Mouse (Mus musculus) erythroblast, embryonic 14.5 days (primary cell): Measurements from ENCODE around the gene Ppib. TPM values are rescaled to one million over a fixed set of nuclear protein-coding genes. Genes with fewer than 3 reads are reported as not detected.

ENCODE experiments used
- H3K27me3 ChIP-seq: 2 replicates; pipeline ENCODE4 v1.6.1; 2012; ENCODE audit warnings: inconsistent platforms; ENCODE audit not compliant: control insufficient read depth
- H3K36me3 ChIP-seq: 2 replicates; pipeline ENCODE4 v1.6.1; 2012; ENCODE audit warnings: mild to moderate bottlenecking, inconsistent platforms; ENCODE audit not compliant: control insufficient read depth
- H3K4me1 ChIP-seq: 2 replicates; pipeline ENCODE4 v1.6.1; 2012; ENCODE audit warnings: inconsistent platforms; ENCODE audit not compliant: control insufficient read depth
- H3K4me3 ChIP-seq: replicated peaks from 2 replicates; pipeline ENCODE3; 2012; ENCODE audit warnings: moderate library complexity, mild to moderate bottlenecking, inconsistent platforms
- H3K9me3 ChIP-seq: 2 replicates; pipeline ENCODE4 v1.6.1; 2012; ENCODE audit warnings: low read length, inconsistent platforms, mixed read lengths; ENCODE audit not compliant: control insufficient read depth
- GATA1 ChIP-seq: IDR thresholded peaks from 2 replicates; pipeline ENCODE4 v1.6.1; 2012; ENCODE audit warnings: low read length, inconsistent platforms, mixed read lengths
- TAL1 ChIP-seq: IDR thresholded peaks from 3 replicates; pipeline ENCODE4 v1.6.1; 2012; ENCODE audit warnings: low read length, inconsistent platforms, mixed read lengths
- polyA plus RNA-seq: library from polyadenylated mRNA; stranded (reverse); fragments of >175 nt; gene quantifications from 2 replicates; pipeline ENCODE4 v1.2.3, GENCODE M21; 2012

The Ppib gene
- polyA plus RNA-seq, 1 experiment, result 10.8 TPM

- H3K4me3 ChIP-seq, result peak overlapping the region; percentile 81
- peaks cover 16% of the 10 kb centered on the region for H3K9me3 ChIP-seq
- H3K4me1 ChIP-seq, result peaks cover 78% of the 10 kb centered on the region
These were observed 8.0 kb downstream of the Ppib start for GRCm38 (mm10) chr9:66068056-66068455.

DNA sequence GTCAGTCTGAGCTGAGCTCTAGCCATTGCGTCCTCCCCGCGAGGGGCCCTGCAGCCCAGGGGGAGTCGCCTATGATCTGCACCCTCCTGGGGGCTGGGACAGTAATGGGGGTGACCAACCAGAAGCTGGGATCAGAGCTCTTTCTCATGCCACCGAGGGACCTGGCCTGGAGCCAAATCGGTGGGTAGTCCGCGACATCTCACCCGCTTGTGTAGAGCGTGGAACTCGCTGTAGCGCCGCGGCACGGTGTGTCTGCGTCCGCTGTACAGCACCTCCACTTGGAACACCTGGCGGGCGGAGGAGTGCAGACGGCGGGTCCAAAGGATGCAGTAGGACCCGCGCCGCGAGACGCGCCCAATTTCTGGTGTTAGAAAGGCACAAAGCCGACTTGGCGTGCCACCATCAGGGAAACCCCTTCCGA lies 9.0 kb downstream of the Ppib start:
- H3K4me1 ChIP-seq, result peaks cover 80% of the 10 kb centered on the region
- peak overlapping the region; percentile 81 for H3K4me3 ChIP-seq
- peaks cover 21% of the 10 kb centered on the region for H3K27me3 ChIP-seq
- TF ChIP-seq GATA1 (no peak), TAL1 (no peak)
- H3K9me3 ChIP-seq, result peaks cover 18% of the 10 kb centered on the region
- peaks cover 58% of the 10 kb centered on the region for H3K36me3 ChIP-seq

More at GRCm38 (mm10) chr9:66068056-66068455, 8.0 kb downstream of the Ppib start:
- Histone ChIP-seq H3K36me3 (peaks cover 67% of the 10 kb centered on the region), H3K27me3 (peaks cover 17% of the 10 kb centered on the region)
- TF ChIP-seq TAL1 (no peak), GATA1 (peak; percentile 97)

- peaks cover 21% of the 10 kb centered on the region for H3K9me3 ChIP-seq
- H3K4me1 ChIP-seq, result peaks cover 79% of the 10 kb centered on the region
- TF ChIP-seq GATA1 (peak; percentile 79), TAL1 (peak; percentile 78)
- H3K27me3 ChIP-seq, result peaks cover 27% of the 10 kb centered on the region
- H3K4me3 ChIP-seq, result peak within 1 kb of the TSS; percentile 81
- H3K36me3 ChIP-seq, result peaks cover 52% of the 10 kb centered on the region
These were observed 9.6 kb downstream of the Ppib start, which contains the start of gene Snx22 for GRCm38 (mm10) chr9:66069583-66069982. TSS of gene Snx22 (minus strand) at chr9:66069719.

- peaks cover 21% of the 10 kb centered on the region for H3K9me3 ChIP-seq
- peak overlapping the region; percentile 81 for H3K4me3 ChIP-seq
- TF ChIP-seq GATA1 (no peak), TAL1 (no peak)
- H3K27me3 ChIP-seq, result peaks cover 32% of the 10 kb centered on the region
- H3K36me3 ChIP-seq, result peaks cover 48% of the 10 kb centered on the region
- peaks cover 84% of the 10 kb centered on the region for H3K4me1 ChIP-seq
These were observed 10.1 kb downstream of the Ppib start for GRCm38 (mm10) chr9:66070151-66070550.

GRCm38 (mm10) chr9:66072754-66073153 lies 12.7 kb downstream of the Ppib start:
- Histone ChIP-seq H3K36me3 (peaks cover 22% of the 10 kb centered on the region), H3K27me3 (peaks cover 48% of the 10 kb centered on the region), H3K4me3 (no peak overlapping the region), H3K9me3 (peaks cover 8% of the 10 kb centered on the region), H3K4me1 (peaks cover 71% of the 10 kb centered on the region)
- TF ChIP-seq GATA1, result no peak
- TF ChIP-seq TAL1, result no peak

- peaks cover 8% of the 10 kb centered on the region for H3K9me3 ChIP-seq
- H3K27me3 ChIP-seq, result peaks cover 81% of the 10 kb centered on the region
- H3K4me1 ChIP-seq, result peaks cover 30% of the 10 kb centered on the region
- no peaks in the 10 kb centered on the region for H3K36me3 ChIP-seq
- TF ChIP-seq GATA1 (no peak), TAL1 (no peak)
- no peak overlapping the region for H3K4me3 ChIP-seq
These were observed 18.1 kb downstream of the Ppib start for GRCm38 (mm10) chr9:66078072-66078471.

DNA sequence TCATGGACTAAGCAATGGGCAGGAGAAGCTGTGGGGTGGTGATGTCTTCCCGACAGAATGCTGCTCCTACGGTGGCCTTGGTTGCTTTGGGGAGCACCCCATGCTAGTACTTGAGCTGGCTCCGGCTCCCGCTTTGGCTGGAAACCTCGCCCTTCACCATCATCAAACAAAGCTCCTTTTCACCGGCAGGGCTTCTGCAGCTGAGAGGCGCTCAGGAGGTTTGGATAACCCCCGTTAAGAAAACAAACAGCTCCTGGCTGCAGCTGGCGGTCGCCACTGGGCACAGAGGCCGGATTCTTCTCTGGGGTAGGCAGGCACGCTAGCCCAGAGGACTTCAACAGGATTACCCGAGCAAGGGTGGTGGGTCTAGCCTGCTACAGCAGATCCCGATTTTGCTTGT lies 18.5 kb downstream of the Ppib start:
- no peak for TF ChIP-seq TAL1
- no peak for TF ChIP-seq GATA1
- Histone ChIP-seq H3K4me3 (no peak overlapping the region), H3K4me1 (peaks cover 28% of the 10 kb centered on the region), H3K36me3 (no peaks in the 10 kb centered on the region), H3K27me3 (peaks cover 81% of the 10 kb centered on the region), H3K9me3 (peaks cover 8% of the 10 kb centered on the region)

DNA sequence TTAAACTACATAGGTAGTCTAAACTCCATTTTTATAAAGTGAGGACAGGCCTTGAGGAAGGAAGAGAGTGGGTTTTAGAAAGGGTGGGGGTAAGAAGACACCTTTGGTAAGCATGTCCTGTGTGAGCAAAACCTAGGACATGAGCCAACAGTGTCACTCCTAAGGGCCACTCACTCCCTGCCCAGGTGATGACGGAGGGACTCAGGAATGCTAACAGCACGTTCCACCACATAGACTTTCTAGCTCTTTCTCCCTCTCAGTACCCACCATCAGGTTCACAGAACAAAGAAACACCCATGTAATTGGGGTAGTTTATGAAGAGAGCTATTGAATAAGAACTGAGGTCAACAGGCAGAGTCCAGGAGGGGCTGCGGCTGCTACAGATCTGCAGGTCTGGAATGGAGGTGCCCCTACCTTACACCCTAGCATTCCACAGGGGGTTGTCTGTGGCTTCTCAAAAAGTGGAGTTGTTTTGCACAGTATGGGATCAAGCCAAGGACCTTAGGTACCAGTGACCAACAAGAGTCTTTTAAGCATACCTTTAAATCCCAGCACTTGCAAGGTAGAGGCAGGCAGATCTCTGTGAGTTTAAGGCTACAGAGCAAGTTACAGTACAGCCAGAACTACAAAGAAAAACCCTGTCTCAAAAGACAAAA lies 20.9 kb downstream of the Ppib start:
- no peak overlapping the region for H3K4me3 ChIP-seq
- peaks cover 19% of the 10 kb centered on the region for H3K4me1 ChIP-seq
- peaks cover 5% of the 10 kb centered on the region; the same call in 1 of the 2 replicates for H3K9me3 ChIP-seq
- TF ChIP-seq GATA1 (no peak), TAL1 (no peak)
- H3K36me3 ChIP-seq, result peaks cover 7% of the 10 kb centered on the region
- peaks cover 62% of the 10 kb centered on the region for H3K27me3 ChIP-seq

DNA sequence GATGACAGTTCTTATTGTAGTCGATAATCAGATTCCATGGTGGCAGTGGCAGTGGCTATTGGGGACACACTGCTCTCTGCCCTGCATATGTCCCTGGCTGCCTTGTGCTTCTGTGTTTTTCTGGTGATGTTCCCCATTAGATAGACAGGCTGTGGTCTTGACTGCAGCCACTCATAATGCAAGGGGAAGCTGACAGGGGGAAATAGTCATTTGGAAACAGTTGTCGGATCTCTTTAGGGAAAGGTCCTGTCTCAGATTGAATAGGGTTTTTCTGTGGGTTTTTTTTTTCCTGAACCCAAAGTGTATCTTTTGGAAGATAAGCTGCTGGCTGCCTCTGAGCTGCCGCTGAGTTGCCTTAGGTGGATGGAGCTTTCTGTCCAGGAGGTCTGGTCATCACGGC lies 22.0 kb downstream of the Ppib start:
- no peak overlapping the region for H3K4me3 ChIP-seq
- peaks cover 16% of the 10 kb centered on the region for H3K36me3 ChIP-seq
- peaks cover 57% of the 10 kb centered on the region for H3K27me3 ChIP-seq
- peaks cover 15% of the 10 kb centered on the region for H3K4me1 ChIP-seq
- no peak for TF ChIP-seq GATA1
- TF ChIP-seq TAL1, result no peak
- peaks cover 5% of the 10 kb centered on the region; the same call in 1 of the 2 replicates for H3K9me3 ChIP-seq
